Mouse (Mus musculus): Measurements from ENCODE around the gene Unc5a. TPM values are rescaled to one million over a fixed set of nuclear protein-coding genes. Genes with fewer than 3 reads are reported as not detected.

The Unc5a gene
- polyA plus RNA-seq, 1 experiment from 2014 or later, result 5.0 TPM

GRCm38 (mm10) chr13:54959059-54959701 lies 10.0 kb downstream of the Unc5a start:
- H3K9ac ChIP-seq, result no peak overlapping the region
- no peak for ATAC-seq (ENCODE audit: borderline replicate concordance, extremely low read depth, low FRiP score, low TSS enrichment)
- WGBS, result 57% methylated on average over 15 of the region's 15 CpGs
- peaks cover 24% of the 10 kb centered on the region for H3K27me3 ChIP-seq
- no peak overlapping the region for H3K27ac ChIP-seq
- H3K9me3 ChIP-seq, result no peaks in the 10 kb centered on the region
- H3K4me3 ChIP-seq, result no peak overlapping the region
- H3K36me3 ChIP-seq, result no peaks in the 10 kb centered on the region
- no peak overlapping the region for H3K4me2 ChIP-seq
- H3K4me1 ChIP-seq, result peaks cover 5% of the 10 kb centered on the region; the same call in 1 of the 2 replicates

- ATAC-seq (ENCODE audit: borderline replicate concordance, extremely low read depth, low FRiP score, low TSS enrichment), result no peak
- Histone ChIP-seq H3K27ac (no peak overlapping the region), H3K9ac (no peak overlapping the region), H3K9me3 (no peaks in the 10 kb centered on the region), H3K4me1 (peaks cover 5% of the 10 kb centered on the region; the same call in 1 of the 2 replicates), H3K27me3 (peaks cover 17% of the 10 kb centered on the region; the same call in 1 of the 2 replicates), H3K4me2 (no peak overlapping the region), H3K4me3 (no peak overlapping the region), H3K36me3 (no peaks in the 10 kb centered on the region)
- WGBS, result 51% methylated on average over 6 of the region's 6 CpGs
Observed at GRCm38 (mm10) chr13:54959842-54960241, 10.6 kb downstream of the Unc5a start.

GRCm38 (mm10) chr13:54960491-54960890 lies 11.3 kb downstream of the Unc5a start:
- H3K4me1 ChIP-seq, result peaks cover 5% of the 10 kb centered on the region; the same call in 1 of the 2 replicates
- H3K27ac ChIP-seq, result no peak overlapping the region
- no peak overlapping the region for H3K4me3 ChIP-seq
- no peak overlapping the region for H3K4me2 ChIP-seq
- H3K9me3 ChIP-seq, result no peaks in the 10 kb centered on the region
- H3K27me3 ChIP-seq, result peaks cover 11% of the 10 kb centered on the region; the same call in 1 of the 2 replicates
- H3K9ac ChIP-seq, result no peak overlapping the region
- no peaks in the 10 kb centered on the region for H3K36me3 ChIP-seq
- ATAC-seq (ENCODE audit: borderline replicate concordance, extremely low read depth, low FRiP score, low TSS enrichment), result no peak
- WGBS, result 51% methylated on average over 3 of the region's 3 CpGs

DNA sequence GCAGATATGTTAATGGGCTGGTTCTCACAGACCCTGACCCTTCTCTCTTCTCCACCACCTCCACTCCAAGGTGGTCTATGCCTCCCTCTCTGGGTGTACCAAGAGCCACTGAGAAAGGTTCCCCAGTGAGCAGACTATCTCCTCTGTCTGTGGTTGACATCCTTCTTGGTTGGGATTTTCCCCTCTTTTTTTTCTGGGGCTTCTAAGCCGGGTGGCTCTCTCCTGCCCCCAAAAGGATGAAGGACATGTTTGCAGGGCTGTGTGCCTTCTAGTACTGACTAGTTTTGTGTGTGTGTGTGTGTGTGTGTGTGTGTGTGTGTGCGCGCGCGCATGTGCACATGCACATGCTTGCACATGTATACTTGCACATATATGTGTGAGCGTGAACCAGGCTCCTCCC lies 16.0 kb downstream of the Unc5a start:
- H3K4me3 ChIP-seq, result no peak overlapping the region
- no peak for ATAC-seq (ENCODE audit: borderline replicate concordance, extremely low read depth, low FRiP score, low TSS enrichment)
- no peak overlapping the region for H3K9ac ChIP-seq
- H3K27me3 ChIP-seq, result no peaks in the 10 kb centered on the region
- no peak overlapping the region for H3K4me2 ChIP-seq
- no peaks in the 10 kb centered on the region for H3K9me3 ChIP-seq
- H3K36me3 ChIP-seq, result no peaks in the 10 kb centered on the region
- no peaks in the 10 kb centered on the region for H3K4me1 ChIP-seq
- no peak overlapping the region for H3K27ac ChIP-seq
- WGBS, result 87% methylated on average over 6 of the region's 6 CpGs

DNA sequence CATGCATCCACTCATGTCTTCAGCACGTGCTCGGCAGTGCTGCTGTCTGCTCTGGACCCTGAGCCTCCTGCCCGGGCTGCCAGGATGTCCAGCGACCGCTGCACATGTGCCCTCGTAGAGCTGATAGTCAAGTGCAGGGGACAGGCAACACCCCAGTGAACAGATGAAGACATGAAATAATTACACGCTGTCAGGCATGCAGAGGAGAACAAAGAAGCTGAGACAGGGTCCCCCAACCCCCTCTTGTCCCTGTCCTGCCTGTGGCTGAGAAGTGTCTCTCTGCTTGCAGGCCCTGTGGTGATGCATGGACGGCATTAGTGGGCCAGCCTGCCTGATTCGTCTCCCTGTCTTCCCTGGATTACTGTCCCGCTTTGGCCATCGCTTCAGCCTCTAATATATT lies 18.3 kb downstream of the Unc5a start:
- Histone ChIP-seq H3K27ac (no peak overlapping the region), H3K9me3 (no peaks in the 10 kb centered on the region), H3K27me3 (no peaks in the 10 kb centered on the region), H3K36me3 (no peaks in the 10 kb centered on the region), H3K9ac (no peak overlapping the region), H3K4me1 (no peaks in the 10 kb centered on the region), H3K4me3 (no peak overlapping the region), H3K4me2 (no peak overlapping the region)
- WGBS, result 64% methylated on average over 11 of the region's 11 CpGs
- no peak for ATAC-seq (ENCODE audit: borderline replicate concordance, extremely low read depth, low FRiP score, low TSS enrichment)

- no peak for ATAC-seq (ENCODE audit: borderline replicate concordance, extremely low read depth, low FRiP score, low TSS enrichment)
- Histone ChIP-seq H3K9me3 (no peaks in the 10 kb centered on the region), H3K27ac (no peak overlapping the region), H3K4me2 (no peak overlapping the region), H3K4me1 (no peaks in the 10 kb centered on the region), H3K36me3 (no peaks in the 10 kb centered on the region), H3K4me3 (no peak overlapping the region), H3K27me3 (no peaks in the 10 kb centered on the region), H3K9ac (no peak overlapping the region)
- 52% methylated on average over 5 of the region's 5 CpGs for WGBS
Observed at GRCm38 (mm10) chr13:54968636-54969035, 19.4 kb downstream of the Unc5a start.

- Histone ChIP-seq H3K9ac (no peak overlapping the region), H3K4me2 (no peak overlapping the region), H3K27ac (no peak overlapping the region), H3K4me1 (no peaks in the 10 kb centered on the region), H3K4me3 (no peak overlapping the region), H3K36me3 (no peaks in the 10 kb centered on the region), H3K27me3 (no peaks in the 10 kb centered on the region), H3K9me3 (no peaks in the 10 kb centered on the region)
- no peak for ATAC-seq (ENCODE audit: borderline replicate concordance, extremely low read depth, low FRiP score, low TSS enrichment)
- WGBS, result 60% methylated on average over 9 of the region's 9 CpGs
Observed at GRCm38 (mm10) chr13:54969513-54969912, 20.3 kb downstream of the Unc5a start.

DNA sequence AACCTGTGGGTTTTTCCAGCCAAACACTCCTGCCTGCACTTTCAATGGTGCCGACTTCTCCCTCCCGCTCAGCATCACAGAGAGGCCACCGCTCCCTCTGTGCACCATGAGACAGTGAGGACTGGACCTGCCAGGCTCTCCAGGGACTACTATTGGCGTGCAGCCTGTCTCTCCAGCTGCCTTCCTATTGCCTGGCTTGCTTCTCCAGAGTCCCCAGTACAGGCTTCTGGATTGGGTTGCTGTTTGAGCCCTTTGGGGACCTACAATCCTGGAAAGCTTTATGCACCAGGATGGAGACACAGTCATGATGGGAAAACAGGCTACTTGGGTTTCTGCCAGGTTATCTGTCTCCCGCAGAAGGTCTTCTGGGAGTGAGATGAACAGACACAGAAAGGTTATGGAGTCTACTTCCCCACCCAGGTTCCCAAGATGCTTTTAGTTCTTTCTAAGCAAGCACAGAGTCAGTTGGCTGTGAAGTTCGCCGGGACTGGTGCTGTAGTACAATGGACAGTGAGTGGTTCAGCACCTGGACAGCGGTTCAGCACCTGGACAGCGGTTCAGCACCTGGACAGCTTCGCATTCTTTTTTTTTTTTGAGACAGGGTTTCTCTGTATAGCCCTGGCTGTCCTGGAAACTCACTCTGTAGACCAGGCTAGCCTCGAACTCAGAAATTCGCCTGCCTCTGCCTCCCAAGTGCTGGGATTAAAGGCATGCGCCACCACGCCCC lies 21.5 kb downstream of the Unc5a start:
- Histone ChIP-seq H3K9ac (no peak overlapping the region), H3K4me1 (no peaks in the 10 kb centered on the region), H3K4me2 (no peak overlapping the region), H3K27ac (no peak overlapping the region), H3K4me3 (no peak overlapping the region), H3K36me3 (no peaks in the 10 kb centered on the region), H3K9me3 (no peaks in the 10 kb centered on the region), H3K27me3 (no peaks in the 10 kb centered on the region)
- ATAC-seq (ENCODE audit: borderline replicate concordance, extremely low read depth, low FRiP score, low TSS enrichment), result no peak
- 31% methylated on average over 14 of the region's 14 CpGs for WGBS

DNA sequence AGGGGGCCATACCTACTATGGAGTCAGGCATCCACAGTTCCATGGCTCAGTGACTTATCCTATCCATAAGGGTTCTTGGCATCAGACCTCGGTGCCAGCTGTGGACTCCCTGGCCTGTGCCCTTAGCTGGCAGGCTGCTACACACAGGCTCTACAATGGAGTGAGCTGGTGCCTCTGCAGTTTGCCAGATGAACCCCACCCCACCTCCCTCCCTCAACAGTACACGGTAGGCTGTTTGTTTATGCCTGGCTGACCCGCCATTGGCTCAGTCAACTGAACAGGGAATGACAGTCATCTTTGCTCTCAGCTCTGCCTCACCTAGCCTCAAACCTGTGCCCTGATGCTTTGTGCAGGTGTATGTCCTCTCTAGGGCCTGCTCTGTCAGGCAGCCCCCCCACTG lies 26.3 kb downstream of the Unc5a start:
- Histone ChIP-seq H3K9me3 (no peaks in the 10 kb centered on the region), H3K4me2 (no peak overlapping the region), H3K27me3 (no peaks in the 10 kb centered on the region), H3K36me3 (no peaks in the 10 kb centered on the region), H3K27ac (no peak overlapping the region), H3K4me3 (no peak overlapping the region), H3K4me1 (0 out of 2 replicates have a peak, but pooled peaks cover 6% of the 10 kb centered on the region), H3K9ac (no peak overlapping the region)
- no peak for ATAC-seq (ENCODE audit: borderline replicate concordance, extremely low read depth, low FRiP score, low TSS enrichment)
- 44% methylated on average over 3 of the region's 3 CpGs for WGBS

DNA sequence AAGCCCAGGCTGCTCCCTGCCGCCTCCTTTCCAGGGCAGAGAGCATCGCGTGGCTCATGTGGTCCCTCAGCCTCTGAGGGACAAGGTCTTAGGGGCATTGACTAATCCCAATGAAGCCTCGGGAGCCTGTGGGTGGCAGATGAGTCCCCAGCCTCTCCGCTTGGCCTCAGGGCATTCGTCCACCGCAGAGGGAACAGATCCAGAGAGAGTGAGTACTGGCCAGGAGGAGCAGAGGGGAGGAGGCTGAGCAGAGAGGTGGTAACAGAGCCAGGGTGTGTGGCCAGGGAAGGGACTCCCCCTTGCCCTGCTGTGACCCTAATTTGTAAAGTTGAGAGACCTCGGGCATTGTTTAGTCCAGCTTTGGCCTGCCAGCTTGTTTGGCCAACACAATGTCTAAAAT lies 29.6 kb downstream of the Unc5a start:
- H3K4me2 ChIP-seq, result no peak overlapping the region
- 0 out of 2 replicates have a peak, but pooled peaks cover 6% of the 10 kb centered on the region for H3K4me1 ChIP-seq
- H3K27ac ChIP-seq, result no peak overlapping the region
- H3K4me3 ChIP-seq, result no peak overlapping the region
- no peaks in the 10 kb centered on the region for H3K9me3 ChIP-seq
- no peak overlapping the region for H3K9ac ChIP-seq
- no peaks in the 10 kb centered on the region for H3K27me3 ChIP-seq
- 49% methylated on average over 8 of the region's 8 CpGs for WGBS
- no peaks in the 10 kb centered on the region for H3K36me3 ChIP-seq
- no peak for ATAC-seq (ENCODE audit: borderline replicate concordance, extremely low read depth, low FRiP score, low TSS enrichment)

GRCm38 (mm10) chr13:54980957-54981356 lies 31.7 kb downstream of the Unc5a start:
- Histone ChIP-seq H3K36me3 (no peaks in the 10 kb centered on the region), H3K27ac (no peak overlapping the region), H3K4me3 (no peak overlapping the region), H3K4me2 (no peak overlapping the region), H3K9ac (no peak overlapping the region), H3K4me1 (0 out of 2 replicates have a peak, but pooled peaks cover 6% of the 10 kb centered on the region), H3K9me3 (no peaks in the 10 kb centered on the region), H3K27me3 (no peaks in the 10 kb centered on the region)
- ATAC-seq (ENCODE audit: borderline replicate concordance, extremely low read depth, low FRiP score, low TSS enrichment), result no peak
- 68% methylated on average over 12 of the region's 12 CpGs for WGBS

- Histone ChIP-seq H3K4me2 (no peak overlapping the region), H3K9me3 (no peaks in the 10 kb centered on the region), H3K4me3 (no peak overlapping the region), H3K4me1 (peaks cover 11% of the 10 kb centered on the region), H3K36me3 (no peaks in the 10 kb centered on the region), H3K9ac (no peak overlapping the region), H3K27me3 (no peaks in the 10 kb centered on the region), H3K27ac (no peak overlapping the region)
- WGBS, result 58% methylated on average over 8 of the region's 8 CpGs
- ATAC-seq (ENCODE audit: borderline replicate concordance, extremely low read depth, low FRiP score, low TSS enrichment), result no peak
Observed at GRCm38 (mm10) chr13:54983001-54983400, 33.8 kb downstream of the Unc5a start.
